Mouse (Mus musculus): ENCODE measurements at regions not wholly inside any gene's neighbourhood (a gene's known extent, or its start where the extent isn't known, plus 50 kb on each side); places are given as distances from the start of the nearest gene placed in this dataset.
"Not testable (repeated sequence)": the region's sequence is repeated elsewhere in the genome, so short reads cannot be mapped to it uniquely, and the experiment has no call there.

DNA sequence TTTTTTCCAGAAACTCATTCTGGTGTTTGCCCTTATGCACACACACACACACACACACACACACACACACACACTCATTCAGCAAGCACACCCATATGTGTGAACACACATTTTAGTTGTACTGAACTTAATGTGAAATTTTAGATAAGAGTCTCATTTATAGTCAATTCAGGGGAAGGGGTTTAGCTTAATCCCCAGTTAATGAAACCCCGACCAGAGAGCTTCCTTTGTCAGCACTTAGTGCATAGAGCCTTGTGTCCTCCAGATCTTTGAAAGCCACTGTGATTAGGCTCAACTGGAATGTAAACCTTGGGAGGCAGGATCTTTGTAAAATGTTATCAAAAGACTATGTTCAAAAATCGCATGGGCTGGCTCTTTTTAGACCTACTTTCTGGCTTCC lies 53.4 kb downstream of the Rps12 start:
- DNase-seq (ENCODE audit: low spot score): no peak

DNA sequence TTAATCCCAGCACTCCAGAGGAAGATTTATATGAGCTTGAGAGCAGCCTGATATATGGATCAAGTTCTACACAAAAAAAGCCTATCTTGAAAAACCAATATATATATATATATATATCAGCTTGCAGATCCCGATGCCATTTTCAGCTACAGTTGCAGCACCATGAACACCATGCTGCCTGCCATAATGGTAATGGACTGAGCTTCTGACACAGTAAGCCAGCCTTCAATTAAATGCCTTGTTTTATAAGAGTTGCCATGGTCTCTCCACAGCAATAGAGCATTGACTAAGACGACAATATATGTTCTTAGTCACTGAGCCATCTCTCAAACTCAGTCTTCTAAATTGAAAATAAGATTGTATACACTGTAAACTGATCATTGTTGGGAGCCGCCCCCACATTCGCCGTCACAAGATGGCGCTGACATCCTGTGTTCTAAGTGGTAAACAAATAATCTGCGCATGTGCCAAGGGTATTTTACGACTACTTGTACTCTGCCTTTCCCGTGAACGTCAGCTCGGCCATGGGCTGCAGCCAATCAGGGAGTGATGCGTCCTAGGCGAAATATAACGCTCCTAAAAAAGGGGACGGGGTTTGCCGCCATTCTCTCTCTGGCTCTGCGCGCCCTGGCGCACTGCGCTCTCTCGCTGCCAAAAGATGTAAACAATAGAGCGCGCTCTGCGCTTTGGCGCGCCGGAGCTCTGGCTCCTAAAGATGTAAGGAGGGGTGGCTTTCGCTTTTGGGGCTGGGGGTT lies 60.9 kb downstream of the Rps12 start:
- not testable (repeated sequence) for DNase-seq (ENCODE audit: low spot score)

DNA sequence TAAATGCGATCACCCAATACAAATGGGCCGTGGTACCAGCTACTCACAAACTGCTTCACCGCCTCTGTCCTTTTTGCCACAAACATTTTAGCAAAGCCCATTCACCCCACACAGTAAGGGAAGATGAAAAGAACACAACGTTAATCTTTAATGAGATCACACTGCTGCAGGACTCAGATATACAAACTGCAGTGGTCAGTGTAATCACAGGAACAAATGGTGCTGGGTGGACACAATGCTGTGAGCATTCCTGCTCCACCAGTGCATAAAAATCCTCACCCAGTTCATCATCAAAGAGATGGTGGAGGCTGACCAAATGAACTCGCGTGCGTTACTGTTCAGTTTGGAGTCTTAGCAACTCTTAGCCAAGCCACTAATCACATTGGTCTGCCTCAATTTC lies 69.0 kb downstream of the Rps12 start:
- no peak for DNase-seq (ENCODE audit: low spot score)

DNA sequence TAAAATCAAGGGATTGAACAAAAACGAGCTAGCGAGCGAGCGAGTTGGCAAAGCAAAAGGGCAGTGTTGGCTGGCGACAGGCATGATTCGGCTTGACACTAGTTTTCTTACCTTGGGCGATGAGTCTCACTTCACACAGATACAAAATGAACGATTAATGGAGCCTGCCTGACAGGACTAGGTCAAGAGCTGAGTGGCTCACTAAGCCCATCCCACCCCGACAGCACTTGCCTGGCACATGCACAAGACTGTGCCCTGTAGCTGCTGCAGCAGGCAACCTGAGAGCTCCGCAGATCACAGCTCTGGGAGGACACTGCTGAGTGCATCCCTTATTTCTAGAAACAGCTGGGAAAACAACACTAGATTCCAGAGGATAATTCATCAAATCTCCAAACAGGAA lies 71.6 kb downstream of the Rps12 start:
- no peak for DNase-seq (ENCODE audit: low spot score)

DNA sequence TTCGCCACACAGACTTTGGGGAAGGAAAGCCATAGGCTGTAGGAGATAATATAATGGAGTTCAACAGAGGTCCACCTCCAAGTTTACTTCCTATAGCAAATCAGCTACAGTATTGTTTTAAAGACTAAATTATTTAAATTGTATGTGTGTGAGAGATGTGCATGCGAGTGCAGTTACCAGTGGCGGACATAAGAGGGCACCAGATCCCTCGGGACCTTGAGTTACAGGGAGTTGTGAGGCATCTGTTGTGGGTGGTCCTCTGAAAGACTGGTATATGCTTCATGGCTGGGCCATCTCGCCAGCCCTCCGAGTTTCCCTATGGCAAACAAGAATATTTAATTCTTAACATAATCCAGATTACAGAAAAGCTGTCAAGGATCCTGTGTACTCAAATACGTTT lies 72.0 kb downstream of the Rps12 start:
- DNase-seq (ENCODE audit: low spot score): no peak

DNA sequence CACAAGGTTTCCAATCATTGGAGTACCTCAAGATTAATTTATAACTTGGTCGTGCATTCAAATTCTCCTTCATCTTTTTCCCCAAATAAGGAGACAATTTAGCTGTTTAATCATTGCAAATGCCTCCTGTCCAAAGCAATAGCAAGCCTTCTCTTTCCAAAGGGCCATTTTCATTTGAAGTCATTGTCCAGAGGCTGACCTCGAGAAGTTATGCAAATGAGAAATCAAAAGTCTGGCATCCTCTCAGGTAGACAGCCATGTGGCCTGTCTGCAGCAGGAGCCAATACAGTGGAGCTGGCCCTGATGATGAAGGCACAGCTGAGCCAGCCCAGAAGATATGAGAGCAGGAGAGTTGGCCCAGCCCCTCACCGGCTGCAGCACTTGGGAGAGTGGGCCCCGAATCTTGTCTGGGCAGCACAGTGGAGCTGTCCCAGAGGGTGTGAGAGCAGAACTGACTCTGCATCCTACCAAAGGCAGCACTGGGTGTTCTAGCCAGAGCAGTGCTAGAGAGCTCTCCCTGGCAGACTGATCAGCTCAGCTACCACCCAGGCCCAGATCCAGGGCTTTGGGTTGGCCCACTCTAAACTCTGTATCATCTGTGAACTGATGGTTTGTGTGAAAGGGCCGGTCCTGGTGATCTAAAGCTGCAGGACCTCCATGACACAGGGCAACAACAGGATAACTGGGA lies 74.2 kb downstream of the Rps12 start:
- DNase-seq (ENCODE audit: low spot score): no peak

DNA sequence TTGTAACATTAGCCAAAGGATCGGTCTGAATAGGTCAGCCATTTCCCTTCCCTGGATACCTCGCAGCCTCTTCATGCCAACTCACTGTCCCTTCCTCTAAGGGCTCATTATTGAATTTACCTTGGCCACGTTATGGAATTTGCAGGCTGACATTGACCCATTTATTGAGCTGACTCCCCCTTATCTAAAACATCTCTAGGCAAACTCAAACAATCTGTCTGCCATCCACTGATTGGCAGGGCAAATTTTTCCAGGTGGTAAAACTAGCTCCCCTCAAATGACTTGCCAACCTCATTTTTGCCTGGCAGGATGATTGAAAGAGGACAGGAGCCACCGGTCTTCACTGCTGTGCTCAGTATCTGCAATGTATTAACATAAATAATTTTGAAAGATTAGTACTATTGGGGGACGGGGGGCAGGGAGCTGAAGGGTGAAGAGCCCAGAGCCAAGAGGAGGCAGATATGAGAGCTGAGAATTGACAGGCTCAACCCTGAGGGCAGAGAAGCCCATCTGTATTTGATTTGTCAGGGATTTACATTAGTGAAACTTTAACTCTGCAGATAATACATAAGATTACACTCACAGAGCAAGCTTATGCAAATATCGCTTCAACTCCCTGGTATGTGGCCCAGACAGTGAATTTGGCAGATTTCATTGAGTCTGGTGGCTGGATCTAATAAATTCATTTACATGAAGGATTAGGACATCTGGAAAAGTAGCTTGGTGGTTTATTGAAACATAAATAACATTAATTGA lies 75.5 kb downstream of the Rps12 start:
- no peak for DNase-seq (ENCODE audit: low spot score)

DNA sequence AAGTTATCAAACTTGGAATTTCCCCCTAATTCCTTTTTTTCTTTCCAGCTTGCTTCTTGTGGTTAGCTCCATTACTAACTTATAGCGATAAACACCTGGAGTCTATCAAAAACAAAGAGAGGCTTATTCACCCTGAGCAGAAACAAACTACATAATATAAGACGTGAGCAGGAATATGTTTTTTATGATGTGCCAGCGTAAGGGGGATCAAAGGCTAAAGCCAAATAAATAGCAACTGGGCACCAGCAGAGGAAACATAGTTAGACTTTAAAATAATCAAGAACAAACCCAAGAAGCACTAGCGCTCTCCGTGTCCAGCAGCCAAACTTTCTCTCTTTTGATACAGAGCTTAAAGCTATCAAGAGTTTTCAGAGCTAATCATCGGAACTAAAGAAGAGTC lies 76.1 kb downstream of the Rps12 start:
- no peak for DNase-seq (ENCODE audit: low spot score)

DNA sequence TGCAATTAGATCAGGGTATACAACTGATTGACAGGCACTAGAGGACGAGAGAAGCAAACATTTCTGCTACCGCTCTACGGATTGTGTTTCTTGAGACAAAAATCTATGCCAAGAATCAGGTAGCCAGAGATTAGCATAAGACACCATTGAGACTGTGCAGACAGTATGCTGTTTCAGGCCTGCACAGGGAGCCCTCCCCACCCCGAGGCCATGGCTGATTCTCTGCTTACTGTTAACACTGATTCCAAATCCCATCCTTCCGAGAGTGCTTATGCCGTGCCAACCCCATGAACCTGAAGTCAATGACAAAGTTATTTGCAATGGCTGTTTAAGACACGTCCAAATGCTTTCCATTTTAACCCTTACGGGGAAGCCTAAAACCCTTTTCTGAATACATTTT lies 78.8 kb downstream of the Rps12 start:
- no peak for DNase-seq (ENCODE audit: low spot score)

DNA sequence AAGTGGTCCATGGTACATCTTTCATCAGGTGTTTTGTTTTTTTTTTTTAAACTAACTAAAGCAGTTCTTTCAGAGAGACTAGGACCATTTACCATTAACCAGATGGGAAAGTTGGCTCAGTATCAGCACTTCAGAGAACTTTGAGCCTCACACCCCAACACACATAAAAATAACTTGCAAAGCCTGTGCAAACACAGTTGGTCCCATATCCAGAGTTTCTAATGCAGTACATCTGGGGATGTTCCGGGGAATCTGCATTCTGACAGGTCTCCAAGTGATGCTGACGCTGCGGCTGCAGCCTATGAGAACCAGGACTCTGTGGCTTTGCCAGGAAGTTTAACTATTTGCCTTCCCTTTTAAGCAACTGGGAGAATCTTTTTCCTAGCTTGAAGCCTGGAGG lies 79.9 kb downstream of the Rps12 start:
- DNase-seq (ENCODE audit: low spot score): no peak

DNA sequence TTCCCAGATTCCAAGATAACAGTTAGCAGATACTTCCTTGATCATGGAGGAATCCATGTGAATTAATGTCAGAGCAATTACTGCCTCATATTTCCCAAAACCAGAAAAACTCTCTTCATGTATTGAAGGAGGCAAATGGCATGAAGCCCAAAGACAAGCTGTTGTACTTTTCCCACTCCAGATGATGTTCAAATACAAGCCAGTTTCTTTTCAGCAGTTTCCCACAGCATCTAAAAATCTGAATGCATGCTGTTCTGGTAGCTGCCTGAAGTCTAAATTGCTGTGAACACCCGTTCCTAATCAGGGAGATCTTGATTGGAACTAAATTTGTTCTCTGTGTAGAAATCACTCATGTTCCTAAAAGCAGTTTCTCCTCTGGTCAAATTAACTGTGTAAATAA lies 83.0 kb downstream of the Rps12 start:
- DNase-seq (ENCODE audit: low spot score): no peak

DNA sequence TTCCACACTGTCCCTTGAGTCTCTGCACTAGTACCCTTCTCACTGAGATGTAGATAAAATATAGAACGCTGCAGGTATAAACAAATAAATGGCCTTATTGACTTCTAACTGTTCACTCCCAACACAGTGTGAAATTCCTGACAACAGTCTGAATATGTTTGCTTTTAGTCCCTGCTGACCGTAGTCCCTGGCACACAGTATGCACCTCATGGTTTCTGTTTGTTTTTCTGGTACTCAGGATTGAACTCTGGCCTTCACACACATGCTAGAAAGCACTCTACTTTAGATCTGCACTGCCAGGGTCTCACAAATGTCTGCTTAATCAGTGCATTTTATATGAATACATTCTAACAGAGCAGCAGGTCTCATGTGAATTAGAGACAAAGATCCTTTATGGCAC lies 95.8 kb downstream of the Rps12 start:
- no peak for DNase-seq (ENCODE audit: low spot score)

DNA sequence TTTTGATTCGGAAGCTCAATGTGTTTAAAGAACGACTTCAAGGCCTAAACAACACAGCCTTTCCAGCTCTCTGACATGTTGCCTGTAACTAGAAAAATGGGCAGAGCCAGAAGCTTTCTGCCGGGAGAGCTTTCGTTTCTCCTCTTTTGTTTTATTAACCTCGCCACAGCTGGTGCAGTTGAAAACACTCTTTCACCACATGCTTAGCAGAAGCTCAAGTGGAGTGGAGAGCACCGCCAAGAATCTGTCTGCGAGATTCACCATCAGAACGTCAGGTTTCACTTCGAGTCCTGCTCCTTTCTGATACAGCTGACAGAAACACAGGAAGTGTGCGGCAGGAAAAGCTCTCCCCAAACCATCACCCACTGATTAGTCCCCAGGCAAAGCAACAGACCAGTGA lies 100.1 kb downstream of the Rps12 start:
- DNase-seq (ENCODE audit: low spot score): no peak

DNA sequence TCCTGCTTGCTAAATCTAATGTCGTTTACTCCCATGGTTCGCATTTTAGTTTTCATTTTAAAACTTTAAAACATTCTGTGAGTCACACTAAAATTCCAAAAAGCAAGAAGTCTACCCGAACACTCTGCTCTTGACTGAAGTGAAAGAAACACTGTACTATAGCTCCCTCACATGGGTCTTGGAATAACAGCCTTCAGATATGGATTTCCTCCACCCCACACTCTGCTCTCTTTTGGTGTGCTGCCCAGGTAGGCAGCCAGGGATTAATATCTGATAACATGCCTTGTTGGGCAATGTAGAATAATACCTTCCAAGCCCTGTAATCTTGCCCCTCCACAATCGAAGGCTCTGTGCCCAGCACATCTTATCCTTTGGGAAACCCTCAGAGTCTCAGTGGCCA lies 104.0 kb downstream of the Rps12 start:
- DNase-seq (ENCODE audit: low spot score): no peak

DNA sequence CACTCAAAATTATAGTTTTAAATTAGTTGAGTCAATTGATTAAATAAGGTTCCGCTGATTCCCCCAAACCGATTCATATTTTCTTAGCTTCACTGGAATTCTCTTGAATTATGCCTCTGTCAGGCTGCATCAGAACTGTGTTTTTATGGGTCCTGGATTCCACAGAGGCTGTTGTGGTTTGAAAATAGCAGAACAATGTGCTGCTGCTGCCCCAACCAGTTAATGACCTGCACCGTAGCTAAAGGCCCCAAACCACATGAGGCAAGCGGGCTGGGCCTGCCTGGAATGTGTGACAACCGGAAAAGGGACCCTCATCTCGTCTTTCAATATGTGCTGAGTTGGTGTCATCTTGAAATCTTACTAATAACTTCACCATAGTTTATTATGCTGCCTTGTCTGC lies 111.2 kb downstream of the Rps12 start:
- DNase-seq (ENCODE audit: low spot score): no peak

DNA sequence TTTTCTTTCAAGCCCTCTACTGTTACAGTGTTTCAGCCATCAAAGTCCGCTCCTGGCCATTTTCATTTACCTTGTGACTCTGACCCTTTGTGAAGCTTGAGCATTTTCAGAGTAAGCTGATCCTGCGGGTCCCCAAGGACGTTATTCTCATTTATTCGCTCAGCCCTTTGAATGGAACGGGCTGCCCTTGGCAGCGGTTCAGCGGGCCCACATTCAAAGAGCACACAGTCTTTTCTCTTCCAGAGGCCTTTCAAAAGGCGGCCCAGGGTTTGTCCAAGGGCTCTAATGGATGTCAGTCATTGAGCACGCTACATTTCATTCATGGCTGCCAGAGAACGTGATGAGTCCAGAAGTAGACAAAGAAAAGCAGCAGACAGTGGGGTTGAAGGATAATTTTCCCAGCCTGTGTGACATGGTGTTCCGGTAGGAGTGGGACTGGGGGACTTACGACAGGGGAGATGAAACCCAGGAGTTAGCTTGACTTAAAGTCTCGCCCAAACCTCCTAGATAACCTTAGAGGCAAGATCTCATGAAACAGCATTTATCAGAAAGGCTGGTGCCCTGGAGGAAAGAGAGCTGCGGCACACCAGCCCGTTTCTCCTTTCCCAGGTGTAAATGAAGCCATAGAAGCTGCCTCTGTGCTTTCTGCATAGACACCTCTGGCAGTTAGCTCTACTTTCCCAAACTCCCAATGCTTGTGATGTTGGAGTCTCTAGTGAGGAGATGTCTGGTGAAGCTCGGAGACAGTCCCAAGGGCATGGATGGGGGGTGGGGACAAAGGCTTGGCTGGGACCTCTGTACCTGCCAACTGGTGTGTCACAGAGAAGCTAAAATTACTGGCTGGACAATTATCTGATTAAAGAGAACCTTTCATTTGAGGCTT lies 112.2 kb downstream of the Rps12 start:
- DNase-seq (ENCODE audit: low spot score): no peak

DNA sequence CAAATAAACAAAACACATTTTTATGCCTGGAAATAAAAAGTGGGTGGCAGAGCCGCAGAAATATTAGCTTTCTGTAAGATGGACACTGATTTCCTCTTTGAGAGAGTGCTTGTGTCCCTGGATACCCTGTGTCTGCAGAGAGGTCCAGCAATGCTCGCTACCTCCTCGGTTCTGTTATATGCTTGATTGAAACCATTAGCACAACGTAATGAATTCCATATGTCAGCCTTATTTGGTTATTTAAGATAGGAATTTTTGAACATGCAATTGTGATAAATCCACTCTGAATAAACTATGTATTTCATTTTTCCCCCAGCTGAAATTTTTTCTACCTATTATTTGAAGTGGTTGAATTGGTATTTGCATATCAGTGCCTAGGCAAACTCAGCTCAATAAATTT lies 114.8 kb downstream of the Rps12 start:
- DNase-seq (ENCODE audit: low spot score): no peak

DNA sequence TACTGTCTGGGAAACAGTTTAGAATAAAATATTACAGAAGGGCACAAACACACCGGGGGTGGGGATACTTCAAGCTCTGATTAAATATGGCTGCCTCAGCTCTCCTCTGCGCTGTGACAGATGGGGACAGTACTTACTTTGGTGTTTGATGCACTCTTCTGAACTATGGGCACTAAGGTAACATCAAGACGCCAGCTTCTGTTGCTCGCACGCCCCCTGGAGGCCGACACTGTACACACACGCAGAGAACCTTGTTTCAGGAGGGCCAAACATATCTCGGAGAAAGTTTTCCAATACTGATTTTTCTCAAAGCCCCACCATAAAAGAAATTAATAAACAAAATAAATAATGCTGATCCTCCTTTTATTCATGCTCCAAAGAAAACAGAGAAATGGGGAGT lies 115.6 kb downstream of the Rps12 start:
- no peak for DNase-seq (ENCODE audit: low spot score)

DNA sequence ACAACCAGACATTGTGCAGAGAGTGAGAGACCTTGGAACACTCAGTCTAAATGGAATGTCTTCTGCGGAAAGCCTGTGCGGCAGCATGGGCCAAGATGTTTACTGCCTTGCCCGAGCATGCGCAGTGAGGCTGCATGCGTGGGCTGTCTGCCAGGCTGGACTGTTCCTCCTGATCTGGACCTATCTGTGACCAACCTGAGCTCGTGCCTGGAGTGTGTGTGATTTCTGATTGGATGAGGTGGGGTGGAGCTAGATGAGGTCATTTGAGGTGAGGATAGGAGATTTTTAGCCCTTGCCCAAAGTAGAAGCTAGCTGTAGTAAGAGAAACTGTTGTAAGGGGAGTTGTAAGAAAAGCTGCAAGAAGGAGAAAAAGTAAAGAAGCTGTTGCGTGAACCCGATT lies 121.2 kb downstream of the Rps12 start:
- DNase-seq (ENCODE audit: low spot score): not testable (repeated sequence)

DNA sequence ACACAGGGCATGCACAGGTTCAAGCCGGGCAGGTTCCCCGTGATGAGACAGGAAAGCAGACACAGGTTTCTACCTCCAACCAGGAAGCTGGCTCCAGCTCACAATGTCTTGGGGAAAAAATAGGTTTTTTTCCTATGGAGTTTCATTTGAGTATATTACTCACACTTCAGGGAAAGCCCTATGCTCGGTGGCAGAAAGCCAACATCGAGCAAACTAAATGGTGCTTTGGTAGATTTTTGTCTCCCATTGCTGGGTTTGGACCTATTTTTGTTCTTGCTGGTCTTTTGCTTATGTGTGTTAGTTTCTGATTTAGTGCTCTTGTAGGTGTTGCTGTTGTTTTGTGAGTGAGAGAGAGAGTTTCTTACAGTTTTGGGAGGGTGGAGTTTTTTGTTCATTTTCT lies 160.9 kb downstream of the Rps12 start:
- no peak for DNase-seq (ENCODE audit: low spot score)

DNA sequence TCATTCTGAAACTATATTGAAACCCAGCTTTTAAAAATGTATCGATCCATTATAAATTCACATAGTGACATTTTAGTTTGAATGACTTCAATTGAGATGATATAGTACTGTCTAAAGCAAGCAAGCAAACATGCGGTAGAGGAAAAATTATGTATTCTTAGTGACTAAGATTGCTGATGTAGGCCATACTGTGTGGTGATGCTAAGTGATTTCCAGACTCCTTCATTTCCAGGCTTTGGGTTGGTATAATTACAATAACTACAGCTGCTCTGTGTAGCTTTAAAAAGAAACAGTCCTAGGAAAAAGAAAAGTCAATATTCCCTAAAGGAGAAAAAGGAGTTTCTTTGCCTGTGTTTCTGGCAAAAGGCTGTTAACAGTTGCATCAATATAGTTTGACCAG lies 175.0 kb downstream of the Rps12 start:
- no peak for DNase-seq (ENCODE audit: low spot score)

DNA sequence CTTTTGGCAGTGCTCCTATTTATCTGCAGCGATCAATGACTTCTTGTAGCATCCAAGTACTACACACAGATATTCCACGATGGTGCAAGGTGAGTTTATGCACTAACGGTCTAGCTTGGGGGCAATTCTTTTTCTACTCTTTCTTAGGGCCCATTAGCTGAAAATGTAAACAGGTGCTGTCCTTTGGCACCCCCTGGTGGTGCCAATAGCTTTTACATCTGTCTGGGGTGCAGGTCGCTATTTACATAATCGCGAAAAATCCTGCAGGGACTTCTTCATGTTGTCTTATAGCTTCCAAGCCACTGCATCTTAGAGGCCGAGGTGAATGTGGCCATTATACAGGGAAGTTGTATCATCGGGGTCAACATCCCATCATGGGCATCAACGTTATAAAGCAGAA lies 175.9 kb downstream of the Rps12 start:
- DNase-seq (ENCODE audit: low spot score): peak; percentile 27
